Mouse (Mus musculus) liver, embryonic 11.5 days (tissue): ENCODE measurements at regions not wholly inside any gene's neighbourhood (a gene's known extent, or its start where the extent isn't known, plus 50 kb on each side); places are given as distances from the start of the nearest gene placed in this dataset.

ENCODE experiments used
- ATAC-seq: fragments of 200-750 bp; cut with Nextera tagmentation; replicated peaks from 2 replicates; pipeline ENCODE4 v1.8.0; 2017; ENCODE audit warnings: moderate number of reproducible peaks, mild to moderate bottlenecking, moderate TSS enrichment, moderate library complexity; ENCODE audit not compliant: low FRiP score
- DNase-seq: peaks from one replicate; pipeline ENCODE4 v3.0.0-alpha.2; 2017; ENCODE audit warnings: low spot score
- H3K27ac ChIP-seq: fragments of 300-500 bp; sonication (generic); 2 replicates; pipeline ENCODE4 v1.5.1; 2014; ENCODE audit warnings: mild to moderate bottlenecking, low read depth, low read length, control low read depth
- H3K27me3 ChIP-seq: fragments of 300-500 bp; sonication (generic); replicated peaks from 2 replicates; pipeline ENCODE4 v1.6.1; 2014; ENCODE audit warnings: low read length, mixed read lengths; ENCODE audit not compliant: control insufficient read depth, insufficient read depth
- H3K36me3 ChIP-seq: fragments of 300-500 bp; sonication (generic); 2 replicates; pipeline ENCODE4 v1.6.1; 2014; ENCODE audit warnings: mild to moderate bottlenecking, low read length, moderate library complexity, mixed read lengths; ENCODE audit not compliant: control insufficient read depth, insufficient read depth
- H3K4me1 ChIP-seq: fragments of 300-500 bp; sonication (generic); replicated peaks from 2 replicates; pipeline ENCODE4 v1.6.1; 2014; ENCODE audit warnings: low read length, mixed read lengths; ENCODE audit not compliant: control insufficient read depth, insufficient read depth
- H3K4me2 ChIP-seq: fragments of 300-500 bp; sonication (generic); 2 replicates; pipeline ENCODE4 v1.6.1; 2014; ENCODE audit warnings: mild to moderate bottlenecking, control low read depth, moderate library complexity
- H3K4me3 ChIP-seq: fragments of 300-500 bp; sonication (generic); 2 replicates; pipeline ENCODE4 v1.5.1; 2014; ENCODE audit warnings: low read depth, low read length, control low read depth
- H3K9ac ChIP-seq: fragments of 300-500 bp; sonication (generic); 2 replicates; pipeline ENCODE4 v1.6.1; 2014; ENCODE audit warnings: low read depth, low read length, control low read depth
- H3K9me3 ChIP-seq: fragments of 300-500 bp; sonication (generic); 2 replicates; pipeline ENCODE4 v1.6.1; 2016; ENCODE audit warnings: low read length, inconsistent platforms, mixed read lengths; ENCODE audit not compliant: control insufficient read depth
- WGBS: fragments of 180-500 bp; shearing (Covaris S2); extraction: QIAGEN DNeasy Blood & Tissue Kit; methylation state at CpG from one replicate; pipeline ENCODE4 v1.1.7; 2014; 5-methylcytosine and 5-hydroxymethylcytosine counted together

DNA sequence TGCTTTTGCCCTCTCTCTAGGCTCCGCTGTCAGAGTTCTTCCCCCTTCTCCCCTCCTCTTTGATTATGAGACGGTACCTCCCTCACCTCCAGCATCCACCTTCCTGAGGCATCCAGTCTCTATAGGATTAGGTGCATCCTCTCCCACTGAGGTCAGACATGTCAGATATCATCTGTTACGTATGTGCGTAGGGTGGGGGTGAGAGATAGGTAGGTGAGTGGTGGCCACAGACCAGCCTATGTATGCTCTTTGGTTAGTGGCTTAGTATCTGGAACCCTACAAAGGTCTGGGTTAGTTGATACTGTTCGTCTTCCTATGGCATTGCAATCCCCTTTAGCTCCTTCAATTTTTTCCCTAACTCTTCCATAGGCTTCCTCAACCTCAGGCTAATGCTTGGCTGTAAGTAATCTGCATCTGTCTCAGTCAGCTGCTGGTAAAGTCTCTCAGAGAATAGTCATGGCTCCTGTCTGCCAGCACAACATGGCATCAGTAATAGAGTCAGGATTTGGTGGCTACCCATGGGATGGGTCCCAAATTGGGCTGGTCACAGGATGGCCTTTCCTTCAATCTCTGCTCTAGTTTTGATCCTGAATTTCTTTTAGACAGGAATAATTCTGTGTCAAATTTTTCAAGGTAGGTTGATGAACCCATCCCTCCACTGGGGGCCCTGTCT lies 138.2 kb upstream of the Zic1 start:
- Histone ChIP-seq H3K36me3 (no peaks in the 10 kb centered on the region), H3K4me2 (no peak overlapping the region), H3K27me3 (no peaks in the 10 kb centered on the region), H3K9me3 (no peaks in the 10 kb centered on the region), H3K9ac (no peak overlapping the region), H3K27ac (no peak overlapping the region), H3K4me1 (no peaks in the 10 kb centered on the region), H3K4me3 (no peak overlapping the region)
- peak; percentile 36 for ATAC-seq
- no peak for DNase-seq
- 55% methylated on average over 5 of the region's 5 CpGs for WGBS

DNA sequence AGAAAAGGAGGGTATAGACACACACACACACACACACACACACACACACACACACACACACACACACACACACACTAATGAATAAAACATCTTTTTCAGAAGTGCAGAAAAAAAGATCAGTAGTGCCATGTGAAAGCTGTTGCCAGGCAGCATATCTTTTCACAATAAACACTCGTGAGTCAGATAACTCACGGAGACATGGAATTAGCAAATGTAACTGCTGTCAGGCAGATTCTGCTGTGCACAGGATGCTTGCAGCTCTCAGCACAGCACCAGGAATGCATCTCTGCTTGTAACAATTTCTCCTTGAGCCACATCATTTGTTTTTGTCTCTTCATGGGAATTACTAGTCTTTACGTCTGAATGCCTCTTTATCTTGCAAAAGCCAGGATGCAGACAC lies 111.0 kb upstream of the Zic1 start:
- DNase-seq: no peak
- Histone ChIP-seq H3K27ac (no peak overlapping the region), H3K27me3 (no peaks in the 10 kb centered on the region), H3K4me1 (no peaks in the 10 kb centered on the region), H3K4me2 (no peak overlapping the region), H3K4me3 (no peak overlapping the region), H3K9ac (no peak overlapping the region), H3K36me3 (no peaks in the 10 kb centered on the region), H3K9me3 (no peaks in the 10 kb centered on the region)
- WGBS: 44% methylated on average over 3 of the region's 3 CpGs
- ATAC-seq: no peak

DNA sequence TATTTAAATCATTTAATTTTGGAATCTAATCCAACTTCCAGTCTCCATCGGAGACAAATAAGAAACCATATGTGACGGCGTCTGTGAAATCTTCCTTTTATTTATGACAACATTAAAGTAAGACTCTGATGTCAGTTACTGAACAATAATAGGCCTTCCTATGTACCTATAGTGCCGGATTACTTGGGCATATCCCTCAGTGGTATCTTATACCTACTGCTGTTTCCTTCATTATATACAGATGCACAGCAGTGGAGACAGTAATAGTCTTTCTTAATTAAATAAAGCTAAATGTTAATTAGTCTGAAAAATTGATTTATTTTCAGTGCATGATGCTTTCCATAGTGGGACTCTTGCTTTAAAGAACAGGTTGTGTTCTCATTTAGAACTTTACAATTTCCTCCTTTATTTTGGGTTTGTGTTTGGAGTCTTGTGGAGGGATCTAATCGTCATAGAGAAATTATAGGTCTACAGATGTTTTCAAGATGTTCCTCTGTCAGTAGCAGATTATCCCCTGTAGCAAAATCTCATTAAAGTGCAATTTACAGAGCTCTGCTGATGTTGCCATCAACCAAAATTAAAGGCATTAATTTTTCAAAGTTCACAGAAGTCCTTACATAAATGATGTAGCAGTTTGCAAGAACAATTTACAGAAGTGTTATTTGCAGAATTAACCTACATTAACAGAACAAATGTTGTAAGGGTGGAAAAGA lies 97.3 kb upstream of the Zic1 start:
- no peak overlapping the region for H3K4me2 ChIP-seq
- 80% methylated on average over 5 of the region's 5 CpGs for WGBS
- H3K27ac ChIP-seq: no peak overlapping the region
- no peaks in the 10 kb centered on the region for H3K4me1 ChIP-seq
- H3K36me3 ChIP-seq: no peaks in the 10 kb centered on the region
- H3K4me3 ChIP-seq: no peak overlapping the region
- H3K9me3 ChIP-seq: no peaks in the 10 kb centered on the region
- no peak for ATAC-seq
- DNase-seq: no peak
- no peaks in the 10 kb centered on the region for H3K27me3 ChIP-seq
- no peak overlapping the region for H3K9ac ChIP-seq

GRCm38 (mm10) chr9:91459921-91460320 lies 94.3 kb upstream of the Zic1 start:
- no peak for DNase-seq

GRCm38 (mm10) chr9:91456843-91457242 lies 91.2 kb upstream of the Zic1 start:
- no peak for ATAC-seq
- H3K27ac ChIP-seq: no peak overlapping the region
- no peak overlapping the region for H3K4me3 ChIP-seq
- WGBS: 64% methylated on average over 5 of the region's 5 CpGs
- H3K27me3 ChIP-seq: no peaks in the 10 kb centered on the region
- H3K4me1 ChIP-seq: no peaks in the 10 kb centered on the region
- DNase-seq: no peak
- no peaks in the 10 kb centered on the region for H3K9me3 ChIP-seq
- no peaks in the 10 kb centered on the region for H3K36me3 ChIP-seq
- H3K9ac ChIP-seq: no peak overlapping the region
- no peak overlapping the region for H3K4me2 ChIP-seq

More at GRCm38 (mm10) chr9:91459921-91460320, 94.3 kb upstream of the Zic1 start:
- no peak overlapping the region for H3K4me3 ChIP-seq
- no peaks in the 10 kb centered on the region for H3K9me3 ChIP-seq
- no peak overlapping the region for H3K9ac ChIP-seq
- no peak overlapping the region for H3K4me2 ChIP-seq
- no peaks in the 10 kb centered on the region for H3K4me1 ChIP-seq
- 25% methylated on average over 2 of the region's 2 CpGs for WGBS
- no peak for ATAC-seq
- H3K36me3 ChIP-seq: no peaks in the 10 kb centered on the region
- no peak overlapping the region for H3K27ac ChIP-seq
- H3K27me3 ChIP-seq: no peaks in the 10 kb centered on the region

GRCm38 (mm10) chr9:91456253-91456823 lies 90.7 kb upstream of the Zic1 start:
- Histone ChIP-seq H3K4me3 (no peak overlapping the region), H3K4me1 (no peaks in the 10 kb centered on the region), H3K27me3 (no peaks in the 10 kb centered on the region), H3K9ac (no peak overlapping the region), H3K9me3 (no peaks in the 10 kb centered on the region), H3K36me3 (no peaks in the 10 kb centered on the region), H3K4me2 (no peak overlapping the region), H3K27ac (no peak overlapping the region)
- no peak for DNase-seq
- WGBS: 73% methylated on average over 1 of the region's 1 CpGs
- no peak for ATAC-seq

DNA sequence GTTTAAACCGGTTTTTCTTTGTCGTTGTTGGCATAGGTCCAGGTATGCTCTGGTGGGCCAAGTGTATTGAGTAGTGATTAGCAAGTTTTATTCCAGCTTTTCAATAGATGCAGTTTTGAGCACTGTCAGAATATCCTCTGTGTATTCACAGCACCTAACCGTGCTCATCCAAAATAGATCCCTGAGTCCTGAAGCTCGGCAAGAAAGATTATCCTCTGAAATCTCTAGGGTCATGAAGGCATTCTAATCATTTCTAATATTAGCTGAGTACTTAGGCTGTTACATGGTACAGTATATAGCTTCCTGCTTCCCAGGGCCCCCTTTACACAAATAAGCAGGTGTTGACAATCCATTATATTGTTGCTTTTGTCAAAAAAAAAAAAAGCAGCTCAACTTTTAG lies 73.5 kb upstream of the Zic1 start:
- 72% methylated on average over 4 of the region's 4 CpGs for WGBS
- no peaks in the 10 kb centered on the region for H3K4me1 ChIP-seq
- H3K9me3 ChIP-seq: no peaks in the 10 kb centered on the region
- no peak overlapping the region for H3K9ac ChIP-seq
- DNase-seq (no peak), ATAC-seq (no peak)
- H3K4me2 ChIP-seq: no peak overlapping the region
- H3K36me3 ChIP-seq: no peaks in the 10 kb centered on the region
- H3K27me3 ChIP-seq: no peaks in the 10 kb centered on the region
- no peak overlapping the region for H3K4me3 ChIP-seq
- no peak overlapping the region for H3K27ac ChIP-seq
